Mouse (Mus musculus) brain, embryonic 14.5 days (tissue): ENCODE measurements around the gene Zfyve9.

Source experiments
- CTCF ChIP-seq: fragments of 200-500 bp; IDR thresholded peaks from 2 replicates; pipeline ENCODE4 v1.5.1; 2012; ENCODE audit warnings: inconsistent platforms, mild to moderate bottlenecking, moderate library complexity, borderline replicate concordance; ENCODE audit not compliant: insufficient read depth, insufficient read length; ENCODE audit errors: extremely low read depth
- POLR2A ChIP-seq: fragments of 200-500 bp; IDR thresholded peaks from 2 replicates; pipeline ENCODE4 v1.6.1; 2012; ENCODE audit warnings: mild to moderate bottlenecking, inconsistent platforms, borderline replicate concordance; ENCODE audit not compliant: poor library complexity, insufficient read depth, insufficient read length, severe bottlenecking; ENCODE audit errors: extremely low read depth

DNA sequence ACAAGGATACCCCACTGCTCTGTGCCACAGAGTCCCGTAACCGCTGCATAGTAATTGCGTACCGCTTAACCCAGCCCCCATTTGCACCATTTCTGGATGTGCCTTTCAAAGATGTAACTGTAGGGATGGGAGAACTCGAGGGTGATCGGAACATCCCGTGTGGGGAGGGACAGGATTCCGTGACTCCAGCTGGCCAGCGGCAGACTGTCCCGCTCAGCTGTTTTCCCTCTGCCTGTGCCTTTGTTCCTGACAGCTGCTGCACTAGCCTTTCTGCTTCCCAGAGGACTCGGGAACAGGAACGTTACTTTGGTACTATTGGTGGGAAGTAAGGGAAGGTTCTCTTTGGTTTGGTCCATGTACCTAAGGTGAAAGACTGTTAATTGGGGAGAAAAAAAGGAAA is 146.9 kb downstream of the Zfyve9 start:
- TF ChIP-seq CTCF = no peak
- TF ChIP-seq POLR2A = no peak
